Mouse (Mus musculus) hindbrain, embryonic 10.5 days (tissue): ENCODE measurements around the gene Galntl6. TPM values are rescaled to one million over a fixed set of nuclear protein-coding genes. Genes with fewer than 3 reads are reported as not detected.
"Not testable (repeated sequence)": the region's sequence is repeated elsewhere in the genome, so short reads cannot be mapped to it uniquely, and the experiment has no call there.

ENCODE experiments used
- DNase-seq: peaks from one replicate; pipeline ENCODE4 v3.0.0-alpha.2; 2017; ENCODE audit warnings: low spot score
- H3K27ac ChIP-seq: fragments of 300-500 bp; sonication (generic); 2 replicates; pipeline ENCODE4 v1.5.1; 2016; ENCODE audit warnings: mild to moderate bottlenecking, moderate library complexity
- H3K27me3 ChIP-seq: fragments of 300-500 bp; sonication (generic); 2 replicates; pipeline ENCODE4 v1.6.1; 2016; ENCODE audit warnings: mild to moderate bottlenecking; ENCODE audit not compliant: poor library complexity, insufficient read depth, severe bottlenecking
- H3K36me3 ChIP-seq: fragments of 300-500 bp; sonication (generic); 2 replicates; pipeline ENCODE4 v1.6.1; 2016; ENCODE audit warnings: mild to moderate bottlenecking, moderate library complexity
- H3K4me1 ChIP-seq: fragments of 300-500 bp; sonication (generic); replicated peaks from 2 replicates; pipeline ENCODE4 v1.6.1; 2016; ENCODE audit warnings: mild to moderate bottlenecking
- H3K4me3 ChIP-seq: fragments of 300-500 bp; sonication (generic); 2 replicates; pipeline ENCODE4 v1.5.1; 2016; ENCODE audit warnings: mild to moderate bottlenecking, moderate library complexity
- H3K9me3 ChIP-seq: fragments of 300-500 bp; sonication (generic); 2 replicates; pipeline ENCODE4 v1.6.1; 2016; ENCODE audit warnings: mild to moderate bottlenecking, moderate library complexity
- WGBS: fragments of 180-500 bp; shearing (Covaris S2); methylation state at CpG from one replicate; pipeline ENCODE4 v1.1.7; 2016; 5-methylcytosine and 5-hydroxymethylcytosine counted together
- polyA plus RNA-seq: library from polyadenylated mRNA; unstranded; fragments of >200 nt; fragmentation: Nextera tagmentation; extraction: Ambion mirVana; gene quantifications from 2 replicates; pipeline ENCODE4 v1.2.1, GENCODE M21; 2016

Galntl6 gene
- polyA plus RNA-seq, 1 experiment from 2014 or later = 1.3 TPM

GRCm38 (mm10) chr8:57792246-57792645 lies 1120.2 kb downstream of the Galntl6 start:
- Histone ChIP-seq H3K36me3 (no peaks in the 10 kb centered on the region), H3K27me3 (0 out of 2 replicates have a peak, but pooled peaks cover 4% of the 10 kb centered on the region), H3K27ac (no peak overlapping the region), H3K4me3 (no peak overlapping the region), H3K9me3 (no peaks in the 10 kb centered on the region), H3K4me1 (no peaks in the 10 kb centered on the region)
- DNase-seq = no peak
- 87% methylated on average over 7 of the region's 7 CpGs for WGBS

GRCm38 (mm10) chr8:57791309-57791721 lies 1121.1 kb downstream of the Galntl6 start:
- 0 out of 2 replicates have a peak, but pooled peaks cover 2% of the 10 kb centered on the region for H3K27me3 ChIP-seq
- H3K27ac ChIP-seq = no peak overlapping the region
- no peaks in the 10 kb centered on the region for H3K36me3 ChIP-seq
- WGBS = 41% methylated on average over 5 of the region's 5 CpGs
- no peaks in the 10 kb centered on the region for H3K9me3 ChIP-seq
- H3K4me1 ChIP-seq = no peaks in the 10 kb centered on the region
- no peak overlapping the region for H3K4me3 ChIP-seq
- no peak for DNase-seq

GRCm38 (mm10) chr8:57779551-57779950 lies 1132.9 kb downstream of the Galntl6 start:
- WGBS = 69% methylated on average over 7 of the region's 7 CpGs

GRCm38 (mm10) chr8:57777988-57778721 lies 1134.3 kb downstream of the Galntl6 start:
- no peaks in the 10 kb centered on the region for H3K36me3 ChIP-seq
- no peak for DNase-seq
- H3K27me3 ChIP-seq = 0 out of 2 replicates have a peak, but pooled peaks cover 2% of the 10 kb centered on the region
- 78% methylated on average over 7 of the region's 7 CpGs for WGBS
- no peak overlapping the region for H3K4me3 ChIP-seq
- peaks cover 14% of the 10 kb centered on the region; the same call in 1 of the 2 replicates for H3K4me1 ChIP-seq
- H3K27ac ChIP-seq = no peak overlapping the region
- H3K9me3 ChIP-seq = no peaks in the 10 kb centered on the region

More at GRCm38 (mm10) chr8:57779551-57779950, 1132.9 kb downstream of the Galntl6 start:
- DNase-seq = no peak
- no peak overlapping the region for H3K4me3 ChIP-seq
- peaks cover 14% of the 10 kb centered on the region; the same call in 1 of the 2 replicates for H3K4me1 ChIP-seq
- 0 out of 2 replicates have a peak, but pooled peaks cover 2% of the 10 kb centered on the region for H3K27me3 ChIP-seq
- H3K27ac ChIP-seq = no peak overlapping the region
- no peaks in the 10 kb centered on the region for H3K36me3 ChIP-seq
- no peaks in the 10 kb centered on the region for H3K9me3 ChIP-seq

GRCm38 (mm10) chr8:57776723-57777122 lies 1135.7 kb downstream of the Galntl6 start:
- Histone ChIP-seq H3K4me1 (peaks cover 20% of the 10 kb centered on the region), H3K9me3 (no peaks in the 10 kb centered on the region), H3K27me3 (0 out of 2 replicates have a peak, but pooled peaks cover 6% of the 10 kb centered on the region), H3K36me3 (no peaks in the 10 kb centered on the region), H3K4me3 (no peak overlapping the region), H3K27ac (no peak overlapping the region)
- no peak for DNase-seq
- 61% methylated on average over 7 of the region's 7 CpGs for WGBS

GRCm38 (mm10) chr8:57772732-57773265 lies 1139.6 kb downstream of the Galntl6 start:
- Histone ChIP-seq H3K4me1 (peaks cover 16% of the 10 kb centered on the region), H3K36me3 (no peaks in the 10 kb centered on the region), H3K27me3 (0 out of 2 replicates have a peak, but pooled peaks cover 10% of the 10 kb centered on the region), H3K4me3 (no peak overlapping the region), H3K27ac (no peak overlapping the region), H3K9me3 (no peaks in the 10 kb centered on the region)
- WGBS = 46% methylated on average over 12 of the region's 12 CpGs
- no peak for DNase-seq

- Histone ChIP-seq H3K27me3 (0 out of 2 replicates have a peak, but pooled peaks cover 9% of the 10 kb centered on the region), H3K4me1 (peaks cover 24% of the 10 kb centered on the region), H3K27ac (no peak overlapping the region), H3K4me3 (no peak overlapping the region), H3K9me3 (no peaks in the 10 kb centered on the region), H3K36me3 (no peaks in the 10 kb centered on the region)
- DNase-seq = no peak
- 25% methylated on average over 2 of the region's 2 CpGs for WGBS
Measured at GRCm38 (mm10) chr8:57767541-57767940, 1144.9 kb downstream of the Galntl6 start.

GRCm38 (mm10) chr8:57766471-57767065 lies 1145.9 kb downstream of the Galntl6 start:
- 0 out of 2 replicates have a peak, but pooled peaks cover 9% of the 10 kb centered on the region for H3K27me3 ChIP-seq
- no peak for DNase-seq
- no peaks in the 10 kb centered on the region for H3K36me3 ChIP-seq
- no peaks in the 10 kb centered on the region for H3K9me3 ChIP-seq
- H3K4me3 ChIP-seq = no peak overlapping the region
- H3K27ac ChIP-seq = no peak overlapping the region
- 62% methylated on average over 10 of the region's 10 CpGs for WGBS
- H3K4me1 ChIP-seq = peaks cover 24% of the 10 kb centered on the region

- WGBS = 23% methylated on average over 13 of the region's 13 CpGs
- Histone ChIP-seq H3K27ac (no peak overlapping the region), H3K9me3 (no peaks in the 10 kb centered on the region), H3K4me1 (peaks cover 24% of the 10 kb centered on the region), H3K27me3 (0 out of 2 replicates have a peak, but pooled peaks cover 9% of the 10 kb centered on the region), H3K36me3 (no peaks in the 10 kb centered on the region), H3K4me3 (no peak overlapping the region)
- no peak for DNase-seq
Measured at GRCm38 (mm10) chr8:57765726-57766351, 1146.6 kb downstream of the Galntl6 start.

GRCm38 (mm10) chr8:57765192-57765591 lies 1147.2 kb downstream of the Galntl6 start:
- no peaks in the 10 kb centered on the region for H3K36me3 ChIP-seq
- no peak overlapping the region for H3K27ac ChIP-seq
- H3K4me3 ChIP-seq = no peak overlapping the region
- peaks cover 24% of the 10 kb centered on the region for H3K4me1 ChIP-seq
- H3K27me3 ChIP-seq = 0 out of 2 replicates have a peak, but pooled peaks cover 7% of the 10 kb centered on the region
- 75% methylated on average over 4 of the region's 4 CpGs for WGBS
- no peak for DNase-seq
- H3K9me3 ChIP-seq = no peaks in the 10 kb centered on the region

- WGBS = 85% methylated on average over 2 of the region's 2 CpGs
- DNase-seq, H3K27ac ChIP-seq, H3K36me3 ChIP-seq, H3K4me3 ChIP-seq, H3K27me3 ChIP-seq, H3K9me3 ChIP-seq: not testable (repeated sequence)
- H3K4me1 ChIP-seq = peaks cover 20% of the 10 kb centered on the region
Measured at GRCm38 (mm10) chr8:57762622-57763021, 1149.8 kb downstream of the Galntl6 start.

- Histone ChIP-seq H3K4me1 (peaks cover 7% of the 10 kb centered on the region), H3K27ac (no peak overlapping the region), H3K36me3 (no peaks in the 10 kb centered on the region), H3K4me3 (no peak overlapping the region), H3K9me3 (no peaks in the 10 kb centered on the region), H3K27me3 (0 out of 2 replicates have a peak, but pooled peaks cover 4% of the 10 kb centered on the region)
- DNase-seq = no peak
- 69% methylated on average over 1 of the region's 1 CpGs for WGBS
Measured at GRCm38 (mm10) chr8:57760921-57761320, 1151.5 kb downstream of the Galntl6 start.
